Mouse (Mus musculus): ENCODE measurements around the gene Fbxo46. TPM values are rescaled to one million over a fixed set of nuclear protein-coding genes. Genes with fewer than 3 reads are reported as not detected.
A peak's percentile ranks its signal among the peaks of the same experiment; 100 is the strongest.

Fbxo46 gene
- total RNA-seq, 2 experiments from 2014 or later, result 10.7 to 11.1 TPM

GRCm38 (mm10) chr7:19093174-19093521, 26.5 kb upstream of the Fbxo46 start:
- DNase-seq, result peak; percentile 94

DNA sequence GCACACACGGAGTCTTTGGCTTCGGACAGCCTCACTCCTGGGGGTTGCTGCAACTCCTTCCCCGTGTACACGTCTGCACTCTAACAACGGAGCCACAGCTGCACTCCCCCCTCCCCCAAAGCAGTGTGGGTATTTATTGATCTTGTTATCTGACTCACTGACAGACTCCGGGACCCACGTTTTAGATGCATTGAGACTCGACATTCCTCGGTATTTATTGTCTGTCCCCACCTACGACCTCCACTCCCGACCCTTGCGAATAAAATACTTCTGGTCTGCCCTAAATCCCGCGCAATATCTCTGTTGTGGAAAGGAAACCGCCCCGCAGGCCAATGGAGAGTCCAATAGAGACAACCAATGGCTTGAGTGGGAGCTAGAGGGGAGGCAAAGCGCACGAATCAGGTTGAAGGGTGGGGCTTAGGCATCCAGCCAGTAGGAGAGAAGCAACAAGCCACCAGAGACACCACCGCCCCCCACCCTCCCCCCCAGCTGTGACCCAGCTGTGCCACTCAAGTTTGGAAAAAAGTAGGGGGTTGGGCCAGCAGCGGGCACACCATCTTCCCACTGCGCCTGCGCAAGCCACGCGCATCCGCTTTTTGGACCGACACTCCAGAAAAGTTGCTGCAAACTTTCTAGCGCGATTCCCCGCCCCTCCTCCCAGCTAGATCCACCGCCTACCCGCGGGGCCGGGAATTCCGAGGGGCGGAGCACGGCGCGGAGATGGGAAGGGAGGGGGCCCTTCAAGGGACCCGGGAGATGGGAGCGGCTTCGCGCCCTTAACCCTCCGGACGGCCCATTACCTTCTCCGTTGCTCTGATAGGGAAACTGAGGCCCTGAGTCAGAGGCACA, 25.9 kb upstream of the Fbxo46 start:
- DNase-seq, result peak; percentile 98

DNA sequence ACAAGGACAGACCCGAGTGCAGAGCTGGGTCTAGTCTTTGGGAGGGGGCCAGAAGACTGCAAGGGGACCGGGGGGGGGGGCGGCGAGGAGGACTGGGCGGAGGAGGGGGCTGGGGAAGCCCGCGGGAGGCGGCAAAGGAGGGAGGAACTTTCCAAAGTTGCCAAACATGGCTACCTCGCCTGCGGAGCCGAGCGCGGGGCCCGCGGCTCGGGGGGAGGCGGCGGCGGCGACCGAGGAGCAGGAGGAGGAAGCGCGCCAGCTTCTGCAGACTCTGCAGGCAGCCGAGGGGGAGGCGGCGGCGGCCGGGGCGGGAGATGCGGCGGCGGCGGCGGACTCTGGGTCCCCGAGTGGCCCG, 25.2 kb upstream of the Fbxo46 start, which contains the start of gene Six5:
Gene Six5 (plus strand): TSS at position 124 of the 355 bp plus-strand sequence.
- no peak for DNase-seq

GRCm38 (mm10) chr7:19094826-19095750, 24.6 kb upstream of the Fbxo46 start:
- peak; percentile 73 for DNase-seq

GRCm38 (mm10) chr7:19095751-19096110, 23.9 kb upstream of the Fbxo46 start:
- DNase-seq, result peak; percentile 89

DNA sequence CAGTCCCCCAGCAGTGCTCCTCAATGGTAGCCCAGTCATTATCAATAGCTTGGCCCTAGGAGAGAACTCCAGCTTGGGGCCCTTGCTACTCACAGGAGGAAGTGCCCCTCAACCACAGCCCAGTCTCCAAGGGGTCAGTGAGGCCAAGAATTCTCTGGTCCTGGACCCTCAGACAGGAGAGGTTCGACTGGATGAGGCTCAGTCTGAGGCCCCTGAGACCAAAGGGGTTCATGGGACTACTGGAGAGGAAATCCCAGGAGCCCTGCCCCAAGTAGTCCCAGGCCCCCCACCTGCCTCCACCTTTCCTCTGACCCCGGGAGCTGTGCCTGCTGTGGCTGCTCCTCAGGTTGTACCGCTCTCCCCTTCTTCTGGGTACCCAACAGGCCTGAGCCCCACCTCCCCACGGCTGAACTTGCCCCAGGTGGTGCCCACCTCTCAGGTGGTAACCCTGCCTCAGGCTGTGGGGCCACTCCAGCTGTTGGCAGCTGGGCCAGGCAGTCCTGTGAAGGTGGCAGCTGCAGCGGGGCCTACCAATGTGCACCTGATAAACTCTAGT, 23.2 kb upstream of the Fbxo46 start:
- no peak for DNase-seq

DNA sequence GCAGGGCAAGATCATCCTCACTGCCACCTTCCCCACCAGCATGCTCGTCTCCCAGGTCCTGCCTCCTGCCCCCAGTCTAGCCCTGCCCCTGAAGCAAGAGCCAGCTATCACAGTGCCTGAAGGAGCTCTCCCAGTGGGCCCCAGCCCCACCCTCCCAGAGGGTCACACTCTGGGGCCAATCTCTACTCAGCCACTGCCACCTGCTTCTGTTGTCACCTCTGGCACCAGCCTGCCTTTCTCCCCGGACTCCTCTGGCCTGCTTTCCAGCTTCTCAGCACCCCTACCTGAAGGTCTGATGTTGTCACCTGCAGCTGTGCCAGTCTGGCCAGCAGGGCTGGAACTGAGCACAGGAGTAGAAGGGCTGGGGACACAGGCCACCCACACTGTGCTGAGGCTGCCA, 22.4 kb upstream of the Fbxo46 start:
- DNase-seq, result no peak

DNA sequence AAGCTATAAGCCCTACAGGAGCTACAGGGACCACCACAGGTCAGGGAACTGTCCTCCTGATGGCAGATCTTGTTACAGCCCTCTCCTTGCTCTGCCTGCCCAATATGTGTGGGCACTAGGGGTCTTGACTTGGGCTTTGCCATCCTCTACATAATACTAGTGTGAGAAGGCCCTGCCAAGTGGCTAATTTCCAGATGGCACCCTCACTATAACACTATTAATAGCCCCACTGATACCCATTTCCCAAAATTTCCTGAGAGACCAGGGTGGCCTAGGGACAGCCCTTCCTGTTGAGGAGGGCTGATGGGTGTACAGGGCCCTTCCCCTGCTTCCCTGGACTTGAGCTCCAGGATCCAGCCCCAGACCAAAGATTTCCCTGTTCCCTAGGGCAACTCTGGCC, 21.8 kb upstream of the Fbxo46 start:
- DNase-seq, result no peak

DNA sequence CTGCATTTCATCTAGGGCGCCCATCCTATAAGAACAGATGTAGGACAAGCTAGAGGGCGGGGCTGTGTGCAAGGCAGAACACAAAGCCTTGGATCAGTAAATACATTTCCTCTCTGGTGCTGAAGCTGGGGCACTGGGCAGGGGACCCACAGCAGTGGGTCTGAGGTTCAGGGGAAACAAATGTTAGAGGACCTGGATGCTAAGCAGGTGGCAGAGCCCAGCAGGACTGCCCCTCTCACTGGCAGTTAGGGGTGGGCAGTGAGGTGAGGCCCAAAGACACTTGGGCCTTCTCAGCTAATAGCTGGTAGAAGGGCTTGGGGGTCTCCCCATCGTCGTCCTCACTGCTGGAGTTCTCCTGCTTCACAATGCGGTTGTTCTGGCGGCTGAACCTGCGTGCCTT, 20.8 kb upstream of the Fbxo46 start:
- DNase-seq, result no peak

DNA sequence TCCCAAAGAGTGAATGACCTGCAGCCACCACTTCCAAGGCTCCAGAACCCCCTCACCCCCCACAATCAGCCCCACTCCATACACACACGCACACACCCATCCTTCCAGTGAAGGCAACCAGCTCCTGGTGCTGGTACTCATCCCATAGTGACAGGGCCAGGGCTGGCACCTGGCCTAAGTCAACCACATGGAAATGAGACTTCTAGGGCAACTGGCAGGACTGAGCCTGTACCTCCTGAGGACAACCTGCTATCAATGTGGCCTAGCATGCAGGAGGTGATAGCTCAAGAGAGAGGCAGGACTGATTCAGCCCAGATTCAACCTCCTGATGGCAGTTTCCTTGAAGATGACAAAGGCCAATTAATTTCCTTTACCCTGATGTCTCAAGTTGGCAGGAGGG, 19.4 kb upstream of the Fbxo46 start:
- no peak for DNase-seq

GRCm38 (mm10) chr7:19103741-19104140, 15.9 kb upstream of the Fbxo46 start:
- DNase-seq, result no peak

GRCm38 (mm10) chr7:19104486-19104885, 15.2 kb upstream of the Fbxo46 start:
- no peak for DNase-seq

DNA sequence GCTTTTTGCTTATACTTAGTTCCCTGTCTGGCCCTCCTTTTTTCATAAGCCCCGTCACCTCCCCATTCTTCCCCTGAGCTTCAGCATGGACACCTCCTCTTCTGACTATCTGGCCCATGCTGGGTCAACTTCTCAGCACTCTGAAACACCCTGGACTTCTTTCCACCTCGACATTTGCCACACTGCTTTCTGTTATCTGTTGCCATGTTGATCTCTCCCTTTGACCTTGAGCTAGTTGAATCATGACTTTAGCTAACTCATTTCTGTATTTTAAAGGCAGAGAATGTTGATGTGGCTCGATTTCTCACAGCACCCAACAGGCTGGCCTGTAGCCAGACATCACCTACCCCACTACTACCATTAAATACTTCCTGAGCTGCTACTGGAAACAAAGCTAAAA, 12.2 kb upstream of the Fbxo46 start:
- DNase-seq, result no peak

DNA sequence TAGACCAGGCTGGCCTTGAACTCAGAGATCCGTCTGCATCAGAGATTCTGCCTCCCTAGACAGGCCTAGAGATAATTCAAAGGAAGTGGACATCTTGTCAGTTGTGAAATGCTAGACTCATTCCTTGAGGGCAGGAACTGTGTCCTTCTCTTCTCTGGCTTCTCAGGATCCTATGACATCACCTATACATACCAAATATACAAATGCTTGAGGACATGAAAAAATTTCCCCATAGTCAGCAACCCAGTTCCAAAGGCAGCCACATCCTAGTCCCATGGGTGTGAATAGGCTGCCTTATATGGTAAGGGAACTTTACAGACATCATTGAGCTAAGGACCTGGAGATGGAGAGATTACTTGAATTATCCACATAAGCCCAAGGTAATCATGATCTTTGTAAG, 10.1 kb upstream of the Fbxo46 start:
- no peak for DNase-seq

DNA sequence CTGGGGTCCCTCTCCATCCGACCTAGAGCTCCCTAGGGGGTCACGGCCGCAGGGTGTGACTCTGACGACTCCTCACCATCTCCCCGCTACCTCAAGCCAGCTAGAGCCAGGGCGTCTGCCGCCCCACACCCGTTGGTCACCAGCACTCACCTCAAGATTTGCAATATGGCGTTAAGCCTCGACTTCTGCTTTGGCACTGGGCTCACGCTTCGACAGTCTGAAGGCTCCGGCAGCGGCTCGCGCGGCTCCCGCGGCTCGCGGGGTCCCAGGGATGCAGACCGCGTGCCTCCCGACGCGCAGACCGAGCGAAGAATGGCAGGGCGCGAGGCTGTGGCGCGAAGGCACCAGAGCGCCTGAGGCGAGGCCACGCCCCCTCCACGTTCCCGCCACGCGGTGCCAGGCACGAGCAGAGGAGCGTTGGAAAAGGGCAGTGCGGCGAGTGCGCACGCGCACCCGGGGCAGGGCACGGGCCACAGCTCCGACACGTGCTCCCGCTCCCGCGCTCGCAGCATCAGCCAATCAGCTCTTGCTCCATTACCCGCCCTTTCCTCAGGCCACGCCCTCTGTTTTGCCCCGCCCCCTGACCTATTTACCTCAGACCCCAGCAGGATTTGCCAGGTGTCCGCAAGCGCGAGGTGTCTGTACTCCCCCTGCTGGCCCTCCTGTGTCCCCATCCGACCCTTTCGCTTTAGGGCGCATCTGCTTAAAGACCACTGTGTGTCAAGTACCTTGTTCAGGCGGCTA, 1.5 kb upstream of the Fbxo46 start, which contains the start of gene Gm4969:
Gene Gm4969 (minus strand): TSS at position 341 of the 744 bp plus-strand sequence.
- DNase-seq, result peak; percentile 55

DNA sequence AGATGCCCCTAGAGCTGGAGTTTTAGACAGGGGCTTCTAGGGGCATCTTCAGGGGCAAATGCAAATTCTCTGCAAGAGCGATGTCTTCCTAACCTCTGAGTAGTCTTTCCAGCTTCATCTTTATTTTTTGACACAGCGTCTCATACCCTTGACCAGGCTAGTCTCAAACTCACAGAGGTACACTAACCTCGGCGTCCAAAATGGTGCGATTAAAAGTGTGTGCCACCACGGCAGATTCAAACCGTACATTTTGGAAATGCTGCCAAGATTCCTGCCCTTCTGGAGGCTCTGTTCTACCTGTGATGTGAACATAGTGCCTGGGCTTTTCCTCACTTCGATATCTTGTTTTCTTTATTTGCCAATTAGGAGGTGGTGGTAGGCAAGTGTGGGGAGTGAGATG, 576 bp upstream of the Fbxo46 start:
- no peak for DNase-seq

- DNase-seq, result peak; percentile 57
These were observed 2.0 kb downstream of the Fbxo46 start for GRCm38 (mm10) chr7:19121686-19122085.

DNA sequence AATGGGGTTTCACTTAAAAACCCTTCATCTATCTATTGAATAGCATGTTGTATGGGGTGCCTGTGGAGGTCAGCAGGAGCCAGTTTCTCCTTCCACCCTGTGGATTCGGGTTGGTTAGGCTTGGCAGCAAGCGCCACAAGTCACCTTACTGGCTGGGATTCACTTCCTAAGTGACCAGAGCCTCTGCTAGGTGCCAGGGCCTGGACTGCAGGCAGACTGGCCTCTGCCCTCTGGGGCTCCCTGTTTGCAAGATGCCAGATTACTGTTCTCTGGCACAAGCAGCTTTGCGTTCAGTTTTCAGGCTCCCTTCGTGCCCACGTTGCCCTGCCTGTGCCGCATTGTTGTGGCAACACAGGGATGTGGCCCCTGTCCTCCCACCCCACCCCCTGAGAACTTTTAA, 5.1 kb downstream of the Fbxo46 start:
- peak; percentile 51 for DNase-seq

- no peak for DNase-seq
These were observed 8.1 kb downstream of the Fbxo46 start for GRCm38 (mm10) chr7:19127744-19128143.

DNA sequence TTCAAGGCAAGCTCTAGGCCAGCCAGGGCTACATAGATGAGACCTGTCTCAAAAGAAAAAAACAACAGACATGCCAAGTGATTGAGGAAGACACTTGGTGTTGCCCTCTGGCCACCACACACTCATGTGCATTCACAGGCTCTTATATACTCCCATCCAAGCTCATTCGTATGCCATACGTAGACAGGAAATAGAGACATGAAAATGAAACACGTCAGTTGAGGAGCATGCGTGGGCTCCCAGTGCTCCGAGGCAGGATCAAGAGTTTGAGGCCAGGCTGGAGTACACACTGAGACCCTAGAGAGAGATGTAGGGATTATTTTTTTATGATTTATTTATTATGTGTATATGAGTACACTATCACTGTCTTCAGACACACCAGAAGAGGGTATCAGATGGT, 9.7 kb downstream of the Fbxo46 start:
- DNase-seq, result no peak

GRCm38 (mm10) chr7:19130657-19131056, 11.0 kb downstream of the Fbxo46 start:
- DNase-seq, result no peak

DNA sequence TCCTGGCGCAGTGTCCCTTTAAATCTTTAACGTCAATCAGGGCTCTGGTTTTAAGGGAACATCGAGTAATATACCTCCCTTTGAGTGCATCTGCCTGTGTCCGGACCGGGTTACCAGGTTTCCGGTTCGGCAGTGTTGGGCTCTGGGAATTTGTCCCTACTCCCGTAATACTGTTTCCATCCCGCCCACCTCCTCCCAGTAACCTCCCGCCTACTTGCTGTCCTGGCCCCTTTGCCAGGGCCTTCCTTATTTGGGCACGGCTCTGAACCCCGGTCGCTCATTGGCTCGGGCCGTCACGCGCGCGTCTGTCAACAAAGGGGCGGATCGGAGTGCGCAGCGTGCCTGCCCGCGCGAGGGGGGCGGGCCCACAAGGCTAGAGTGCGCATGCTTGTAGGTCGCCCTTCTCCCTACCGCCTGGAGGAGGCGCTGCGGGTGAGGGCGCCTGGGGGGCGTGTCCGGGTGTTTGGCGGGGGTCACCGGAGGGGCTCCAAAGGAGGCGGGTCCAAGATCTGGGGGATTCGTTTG, 11.7 kb downstream of the Fbxo46 start:
- peak; percentile 99 for DNase-seq
